Mouse (Mus musculus) brain, embryonic 18.5 days (tissue): Measurements from ENCODE around the gene Gm43191.

Experiments
- DNase-seq: peaks from one replicate; pipeline ENCODE4 v3.0.0-alpha.2; 2012; ENCODE audit warnings: low read depth, low spot score

Gene Gm43191

DNA sequence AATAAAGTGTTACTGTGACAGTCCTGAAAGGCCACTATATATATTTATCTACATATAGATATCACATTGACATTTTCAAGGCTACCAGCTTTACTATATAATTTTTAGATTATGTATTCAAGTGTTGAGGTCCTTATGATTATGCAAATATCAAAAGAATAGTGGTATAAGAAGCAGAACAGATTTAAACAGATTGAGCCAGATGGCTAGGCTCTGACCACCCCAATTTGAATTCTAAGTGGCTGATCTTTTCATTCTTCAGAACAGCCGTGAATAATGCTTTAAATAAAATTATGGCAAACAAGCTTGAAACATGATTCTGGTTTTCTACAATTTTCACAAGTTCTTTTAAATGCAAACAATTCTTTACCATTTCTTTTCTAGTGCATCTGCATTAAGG lies 49.6 kb downstream of the Gm43191 start:
- no peak for DNase-seq

DNA sequence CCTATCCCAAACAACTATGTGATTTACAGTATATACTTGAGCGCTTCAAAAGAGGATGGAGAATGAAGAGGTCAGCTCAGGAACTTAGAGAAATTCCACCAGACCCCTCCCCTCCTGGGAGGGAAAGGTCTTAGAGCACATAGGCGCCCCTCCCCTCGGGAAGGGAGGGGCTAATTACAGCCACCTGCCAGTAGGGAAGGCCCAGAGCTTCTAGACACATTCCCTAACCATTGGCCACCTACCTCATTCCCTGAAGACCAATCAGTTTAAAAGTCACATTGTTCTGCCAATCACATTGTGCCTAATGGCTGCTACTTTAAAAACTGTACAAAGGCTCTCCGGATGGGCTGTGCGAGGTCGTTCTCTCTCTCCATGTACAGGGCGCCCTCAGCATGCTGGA lies 58.4 kb downstream of the Gm43191 start:
- DNase-seq = no peak

DNA sequence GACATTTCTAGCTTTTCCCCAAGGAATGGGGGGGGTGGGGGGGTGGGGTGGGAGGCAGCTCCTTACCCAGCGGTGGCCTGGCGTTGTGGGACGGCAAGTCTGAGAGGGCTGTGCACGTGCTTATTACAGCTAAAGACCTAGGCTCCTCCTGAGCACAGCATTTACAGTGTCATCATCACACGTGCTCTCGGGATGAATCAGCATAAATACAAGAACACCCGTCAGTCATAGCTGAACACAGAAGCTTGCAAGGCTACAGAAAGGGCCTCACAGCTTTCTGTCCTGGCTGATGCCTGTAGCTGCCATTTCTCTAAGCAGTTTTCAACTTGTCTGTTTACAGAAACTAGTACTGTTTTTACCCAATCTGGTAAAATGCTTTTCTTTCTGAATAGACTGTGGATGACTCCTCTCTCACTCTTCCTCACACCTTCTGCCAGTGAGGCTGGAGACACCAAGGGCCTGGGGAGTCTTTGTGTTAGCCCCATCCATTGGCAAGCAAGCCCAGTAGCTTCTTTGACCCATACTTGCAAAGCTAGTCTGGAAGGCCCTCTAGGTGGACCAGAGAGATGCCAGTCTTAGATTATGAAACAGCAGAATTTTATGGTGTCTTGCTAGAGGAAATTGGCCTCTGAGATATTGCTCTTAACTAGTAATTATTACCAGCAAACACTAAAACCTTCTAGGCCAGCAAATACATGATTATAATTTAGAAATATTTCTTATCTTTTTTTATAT lies 60.3 kb downstream of the Gm43191 start:
- no peak for DNase-seq

DNA sequence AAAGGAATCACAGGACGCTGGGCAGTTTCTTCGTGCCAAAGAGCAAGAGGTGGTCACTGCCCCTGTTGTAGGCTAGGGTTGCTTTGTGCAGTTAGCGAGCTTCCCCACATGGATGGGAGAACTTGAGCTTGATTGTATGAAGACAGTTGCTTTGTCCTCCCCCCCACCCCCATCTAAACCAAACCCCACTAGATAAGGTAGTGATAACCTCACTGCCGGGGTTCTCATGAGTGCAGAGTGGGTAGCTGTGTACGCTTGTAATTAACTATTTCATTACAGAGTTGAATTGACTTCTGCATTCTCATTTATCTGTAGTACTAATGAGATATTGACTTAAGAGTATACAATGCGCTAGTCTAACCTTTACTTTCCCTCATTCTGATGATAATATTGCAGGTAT lies 62.2 kb downstream of the Gm43191 start:
- no peak for DNase-seq

DNA sequence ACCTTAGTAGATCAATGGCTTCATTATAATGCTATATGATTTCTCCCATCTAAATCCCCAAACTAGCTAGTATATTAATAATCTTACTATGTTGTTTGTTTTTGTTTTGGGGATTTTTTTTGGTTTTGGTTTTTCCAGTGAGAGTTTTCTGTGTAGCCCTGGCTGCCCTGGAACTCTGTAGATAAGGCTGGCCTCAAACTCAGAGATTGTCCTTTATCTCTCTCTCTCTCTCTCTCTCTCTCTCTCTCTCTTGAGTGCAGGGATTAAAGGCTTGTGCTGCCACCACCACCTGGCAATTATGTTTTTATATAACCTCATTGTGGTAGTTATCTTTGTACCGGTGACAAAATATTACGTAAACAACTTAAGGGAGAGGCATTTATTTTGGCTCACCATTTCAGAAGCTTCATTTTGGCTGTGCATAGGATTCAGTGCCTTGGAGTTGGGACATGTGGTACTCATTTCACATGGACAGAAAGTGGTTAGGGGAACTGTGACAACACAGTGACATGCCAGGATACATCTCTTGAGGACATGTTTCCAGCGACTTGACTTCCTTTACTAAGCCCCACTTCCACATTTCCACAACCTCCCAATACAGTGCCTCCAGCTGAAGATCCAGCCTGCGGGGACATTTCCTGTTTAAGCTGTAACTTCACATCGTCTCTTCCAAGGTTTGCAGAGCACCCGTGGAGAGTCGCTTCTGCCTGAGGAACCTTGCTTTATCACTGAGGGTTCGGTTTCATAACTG lies 65.6 kb downstream of the Gm43191 start:
- no peak for DNase-seq

DNA sequence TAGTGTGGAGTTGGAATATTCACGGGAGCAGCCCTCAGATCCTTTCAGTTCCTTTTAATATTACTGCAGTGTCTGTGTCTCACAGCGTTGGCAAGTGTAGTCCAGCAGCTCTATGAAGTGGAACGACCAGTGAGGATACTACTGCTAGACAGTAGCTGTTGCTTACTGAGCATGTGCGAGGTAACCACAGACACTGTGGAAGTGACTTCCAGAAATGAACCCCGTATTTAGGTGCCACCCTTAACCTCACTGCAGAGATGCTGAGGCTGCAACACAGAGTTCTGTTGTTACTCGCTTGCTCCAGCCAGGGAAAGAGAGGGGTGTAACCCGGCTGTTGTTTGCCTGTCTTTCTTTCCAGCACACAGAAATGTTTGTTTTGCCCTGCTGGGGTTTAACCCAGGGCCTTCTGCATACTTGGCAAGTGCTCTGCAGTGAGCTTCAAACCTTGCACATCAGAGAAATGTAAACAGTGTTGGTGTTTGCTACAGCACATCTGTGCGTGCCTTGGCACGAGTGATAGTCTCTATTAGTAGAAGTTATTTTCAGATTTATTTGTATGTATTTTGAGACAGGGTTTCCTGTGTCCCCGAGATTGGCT lies 66.7 kb downstream of the Gm43191 start, which contains the start of gene Trmt13:
Gene Trmt13 (minus strand): TSS at position 293 of the 598 bp plus-strand sequence.
- DNase-seq = no peak

DNA sequence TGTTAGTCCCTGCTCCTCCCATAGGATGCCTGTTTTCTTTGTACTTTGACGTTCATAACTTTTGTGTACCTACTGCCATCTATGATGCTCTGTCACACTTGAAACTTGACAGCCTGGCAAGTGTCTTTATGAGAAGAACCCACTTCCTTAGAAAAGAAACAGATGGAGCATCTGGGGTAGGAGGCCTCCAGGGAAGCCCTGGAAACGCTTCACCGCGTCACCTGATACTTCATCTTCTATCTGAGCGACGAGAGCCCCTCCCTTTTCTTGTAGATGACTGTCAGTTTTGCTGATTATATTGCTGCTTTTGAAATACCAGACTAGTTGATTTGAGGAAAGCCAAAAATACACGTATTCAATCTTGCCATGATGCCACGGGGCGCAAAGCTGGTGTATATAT lies 76.5 kb downstream of the Gm43191 start:
- DNase-seq = no peak

DNA sequence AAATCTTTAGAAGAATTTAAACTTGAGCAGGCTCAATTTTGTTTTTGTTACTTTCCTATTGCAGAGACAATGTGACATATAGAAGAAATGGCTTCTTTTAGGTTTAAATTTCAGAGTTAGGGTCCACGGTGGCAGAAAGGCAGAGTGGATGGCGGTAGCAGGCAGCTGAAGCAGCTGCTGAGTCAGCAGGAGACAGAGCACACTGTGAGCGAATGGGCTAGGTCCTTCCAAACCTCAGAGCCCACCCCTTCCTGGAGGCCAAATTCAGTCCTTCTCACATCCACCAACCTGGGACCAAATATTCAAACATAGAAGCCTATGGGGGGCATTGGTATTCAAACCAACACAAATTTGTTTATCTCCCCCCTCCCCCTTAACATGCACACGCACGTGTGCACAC lies 79.3 kb downstream of the Gm43191 start:
- no peak for DNase-seq

DNA sequence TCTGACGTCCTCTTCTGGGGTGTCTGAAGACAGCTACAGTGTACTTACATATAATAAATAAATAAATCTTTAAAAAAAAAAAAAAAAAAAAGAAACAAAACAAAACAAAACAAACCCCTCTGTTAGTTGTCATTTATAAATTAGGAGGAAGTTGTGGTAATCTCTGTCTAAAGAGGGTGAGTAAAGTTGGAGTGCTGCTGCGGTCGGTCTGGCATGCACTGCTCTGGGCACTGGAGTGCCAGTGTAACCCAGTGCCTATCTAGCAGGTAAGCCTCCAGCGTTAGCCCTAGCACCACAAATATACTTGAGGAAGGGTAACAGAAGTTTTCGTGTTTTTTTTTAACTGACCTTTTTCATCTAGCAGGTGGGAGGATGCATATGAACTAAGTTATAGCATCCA lies 80.1 kb downstream of the Gm43191 start:
- DNase-seq = no peak

DNA sequence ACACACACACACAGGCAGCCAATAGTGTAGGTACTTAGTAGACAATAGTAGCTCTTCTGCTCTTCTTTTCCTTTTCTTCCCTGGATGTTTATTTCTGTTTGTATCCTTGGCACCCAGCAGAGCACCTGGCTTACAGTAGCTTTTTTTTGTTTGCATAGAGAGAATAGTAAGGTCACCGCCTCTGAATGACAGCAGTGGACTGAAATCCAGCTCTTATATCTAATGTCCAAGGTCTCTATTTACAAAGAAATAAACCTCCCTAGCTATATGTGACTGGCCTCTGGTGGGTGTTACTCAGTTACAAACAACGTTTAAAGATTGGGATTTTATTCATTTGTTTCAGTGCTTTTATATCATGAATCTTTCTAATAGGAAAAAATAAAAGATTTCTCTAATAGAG lies 81.4 kb downstream of the Gm43191 start:
- DNase-seq = no peak

DNA sequence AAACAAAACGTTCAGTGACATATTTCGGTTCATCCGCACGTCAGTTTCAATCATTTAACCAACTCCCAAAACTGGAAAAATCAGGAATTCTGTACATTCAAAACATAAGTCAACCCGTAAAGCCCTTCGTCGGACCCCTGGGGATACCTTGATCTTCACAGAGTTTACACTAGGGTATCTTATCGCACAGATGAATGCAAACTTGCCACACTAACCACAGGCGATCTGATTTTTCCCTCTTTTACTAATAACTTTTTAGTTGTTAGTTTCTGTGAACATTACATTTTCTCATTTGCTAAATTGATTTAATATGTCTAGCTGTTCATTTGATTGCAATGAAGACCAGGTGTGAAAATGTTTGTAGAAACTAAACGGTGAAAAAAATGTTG lies 85.5 kb downstream of the Gm43191 start:
- DNase-seq = no peak

DNA sequence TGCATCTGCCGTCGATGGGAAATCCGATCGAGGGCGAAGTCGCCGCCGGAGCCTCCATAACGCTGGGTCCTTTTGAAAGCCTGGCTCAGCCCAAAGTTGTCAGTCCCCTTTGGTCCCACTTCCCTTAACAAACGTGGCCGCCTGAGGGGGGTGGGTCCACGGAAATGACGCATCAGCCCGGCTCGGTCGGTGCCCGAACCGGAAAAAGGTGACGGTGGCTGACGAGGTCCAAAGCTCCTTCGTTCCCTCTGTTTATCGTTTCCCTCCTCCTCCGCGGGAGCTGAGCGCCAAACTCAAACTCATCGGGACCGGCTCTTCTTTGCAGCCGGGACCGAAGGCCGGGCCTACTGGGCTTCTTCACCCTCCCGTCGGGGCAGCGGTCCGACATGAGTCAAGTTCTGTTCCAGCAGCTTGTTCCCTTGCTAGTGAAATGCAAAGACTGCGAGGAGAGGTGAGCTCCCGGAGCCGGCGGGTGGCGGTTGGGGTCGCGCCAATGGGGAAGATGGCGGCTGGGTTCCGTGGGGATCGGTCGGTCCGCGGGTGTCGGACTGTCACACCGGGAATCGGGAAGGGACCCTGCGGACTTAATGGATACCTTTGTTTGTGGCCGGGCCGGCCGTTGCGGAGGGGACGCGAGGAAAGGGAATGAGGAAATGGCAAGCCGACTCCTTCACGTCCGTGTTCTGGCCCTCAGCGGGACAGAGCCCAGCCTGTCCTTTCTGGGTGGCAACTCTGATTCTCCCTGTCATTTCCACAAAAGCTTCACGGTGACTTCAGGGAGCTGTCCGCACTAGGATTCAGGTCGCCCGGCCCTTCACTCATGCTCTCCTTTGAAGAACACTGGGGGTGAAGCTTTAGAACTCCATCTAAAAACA lies 86.1 kb downstream of the Gm43191 start, which contains the start of gene Sass6:
Gene Sass6 (plus strand): TSS at position 255 of the 875 bp plus-strand sequence.
- peak; percentile 95 for DNase-seq

DNA sequence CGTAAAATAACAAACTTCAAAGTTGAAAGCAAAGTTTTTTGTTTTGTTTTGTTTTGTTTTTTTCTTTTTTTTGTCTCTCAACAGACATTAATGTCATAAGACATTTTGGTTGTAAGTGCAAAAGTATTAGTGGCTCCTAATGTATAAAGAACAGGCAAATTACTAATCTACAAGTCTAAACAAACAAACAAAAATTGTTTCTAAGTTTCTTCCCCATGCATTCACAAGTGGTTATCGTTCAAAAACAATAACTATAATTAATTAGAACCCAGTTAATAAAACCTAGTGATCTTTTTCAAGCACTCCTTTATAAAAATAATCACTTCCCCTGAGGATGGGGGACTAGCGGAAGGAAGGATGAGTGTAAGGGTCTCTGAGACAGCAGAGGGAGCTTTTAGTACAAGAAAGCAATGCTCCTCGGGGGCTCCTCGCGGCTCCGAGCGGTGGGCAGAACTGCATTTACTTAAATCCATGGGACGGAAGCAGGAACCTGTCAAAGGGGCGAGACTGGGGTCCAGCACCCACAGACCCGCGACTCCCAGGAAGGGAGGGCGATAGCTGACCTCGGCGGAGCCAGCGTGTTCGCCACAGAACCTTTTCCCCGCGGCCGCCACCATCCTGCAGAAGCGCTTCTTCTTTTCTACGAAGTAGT lies 86.9 kb downstream of the Gm43191 start:
- DNase-seq = peak; percentile 51
